Mouse (Mus musculus) heart, adult 2 months (tissue): ENCODE data around the gene Crxos.

ENCODE experiments used
- CTCF ChIP-seq: fragments of 200-600 bp; IDR thresholded peaks from 2 replicates; pipeline ENCODE4 v1.8.1; 2022; ENCODE audit warnings: antibody characterized with exemption, mild to moderate bottlenecking, moderate library complexity
- EP300 ChIP-seq: fragments of 200-500 bp; IDR thresholded peaks from 2 replicates; pipeline ENCODE4 v1.6.1; 2011; ENCODE audit warnings: low read depth, low read length, control low read depth; ENCODE audit not compliant: insufficient read depth
- POLR2A ChIP-seq: fragments of 200-500 bp; IDR thresholded peaks from 2 replicates; pipeline ENCODE4 v1.6.1; 2011; ENCODE audit warnings: mild to moderate bottlenecking, low read depth, low read length, control low read depth; ENCODE audit not compliant: insufficient read depth

DNA sequence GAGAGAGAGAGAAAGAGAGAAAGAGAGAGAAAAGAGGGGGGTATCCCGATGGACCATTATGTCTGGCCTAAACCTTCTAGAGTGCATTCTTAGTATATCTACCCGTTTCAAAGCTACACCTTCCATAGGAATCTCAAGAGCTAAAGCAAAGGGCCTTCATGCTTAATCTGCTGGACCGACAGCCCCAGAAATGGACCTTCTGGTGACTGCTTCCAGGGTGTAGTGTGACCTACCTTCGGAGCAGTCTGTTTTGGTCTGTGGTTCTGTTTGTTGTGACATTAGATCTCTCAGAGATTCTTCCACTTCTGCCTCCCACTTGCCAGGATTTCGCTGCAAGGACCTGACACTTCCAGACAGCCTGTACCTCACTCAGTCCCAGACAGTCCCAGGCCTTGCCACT, 28.1 kb downstream of the Crxos start:
- TF ChIP-seq POLR2A (no peak), EP300 (no peak), CTCF (no peak)
